Mouse (Mus musculus) C2C12 (cell line): ENCODE data around the gene Tmprss11e.

ENCODE experiments used
- CEBPB ChIP-seq: IDR thresholded peaks from one replicate; pipeline ENCODE4 v1.6.1; 2011; ENCODE audit warnings: low read depth, mild to moderate bottlenecking, control low read depth, moderate library complexity
- CTCF ChIP-seq: IDR thresholded peaks from one replicate; pipeline ENCODE4 v1.5.1; 2011; ENCODE audit not compliant: control insufficient read depth, insufficient read depth, insufficient read length
- FOSL1 ChIP-seq: IDR thresholded peaks from one replicate; pipeline ENCODE4 v1.8.0; 2011; ENCODE audit warnings: mild to moderate bottlenecking, low read length; ENCODE audit not compliant: poor library complexity, insufficient read depth, severe bottlenecking
- MAX ChIP-seq: IDR thresholded peaks from one replicate; pipeline ENCODE4 v1.6.1; 2011; ENCODE audit warnings: mild to moderate bottlenecking, control low read depth
- USF1 ChIP-seq: IDR thresholded peaks from one replicate; pipeline ENCODE4 v1.6.1; 2011; ENCODE audit warnings: low read depth, mild to moderate bottlenecking, control low read depth, moderate library complexity

DNA sequence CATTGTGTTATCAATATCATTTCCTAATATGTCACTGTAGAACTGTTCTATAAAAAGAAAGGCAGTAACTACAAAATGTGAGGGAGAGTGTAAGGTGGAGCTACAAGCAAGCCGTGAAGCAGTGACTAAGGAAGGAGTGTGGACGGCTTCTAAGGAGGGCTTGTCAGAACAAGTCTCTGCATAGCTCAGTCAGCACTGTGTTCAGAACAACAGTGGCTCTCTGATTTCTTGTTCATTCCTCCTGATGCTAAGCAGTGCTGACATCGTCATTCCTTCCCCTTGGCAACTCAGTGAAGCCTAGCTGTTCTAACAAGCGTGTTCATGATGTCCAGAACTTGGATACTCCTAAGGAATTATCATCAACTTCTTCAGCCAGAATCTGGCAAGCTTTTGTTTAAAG is 15.0 kb downstream of the Tmprss11e start:
- no peak for TF ChIP-seq CTCF
- no peak for TF ChIP-seq FOSL1
- no peak for TF ChIP-seq CEBPB
- no peak for TF ChIP-seq USF1
- TF ChIP-seq MAX = no peak
